Mouse (Mus musculus) embryonic facial prominence, embryonic 14.5 days (tissue): ENCODE data around the gene Zfp710. TPM values are rescaled to one million over a fixed set of nuclear protein-coding genes. Genes with fewer than 3 reads are reported as not detected.

ENCODE experiments used
- ATAC-seq: fragments of 200-750 bp; cut with Nextera tagmentation; 2 replicates; pipeline ENCODE4 v1.8.0; 2017; ENCODE audit warnings: low read depth, moderate number of reproducible peaks, moderate TSS enrichment
- DNase-seq: peaks from one replicate; pipeline ENCODE4 v3.0.0-alpha.2; 2015; ENCODE audit warnings: low spot score
- H3K27ac ChIP-seq: fragments of 300-500 bp; sonication (generic); replicated peaks from 2 replicates; pipeline ENCODE4 v1.5.1; 2014; ENCODE audit warnings: low read depth, mild to moderate bottlenecking, low read length, moderate library complexity
- H3K27me3 ChIP-seq: fragments of 300-500 bp; sonication (generic); replicated peaks from 2 replicates; pipeline ENCODE4 v1.6.1; 2014; ENCODE audit warnings: low read length; ENCODE audit not compliant: control insufficient read depth, insufficient read depth
- H3K36me3 ChIP-seq: fragments of 300-500 bp; sonication (generic); 2 replicates; pipeline ENCODE4 v1.6.1; 2014; ENCODE audit warnings: low read length, mixed read lengths; ENCODE audit not compliant: control insufficient read depth, insufficient read depth
- H3K4me1 ChIP-seq: fragments of 300-500 bp; sonication (generic); 2 replicates; pipeline ENCODE4 v1.6.1; 2014; ENCODE audit warnings: antibody characterized with exemption, low read length; ENCODE audit not compliant: control insufficient read depth, insufficient read depth
- H3K4me2 ChIP-seq: fragments of 300-500 bp; sonication (generic); 2 replicates; pipeline ENCODE4 v1.6.1; 2014; ENCODE audit warnings: low read depth, mild to moderate bottlenecking, low read length, moderate library complexity, mixed read lengths
- H3K4me3 ChIP-seq: fragments of 300-500 bp; sonication (generic); 2 replicates; pipeline ENCODE4 v1.5.1; 2014; ENCODE audit warnings: low read depth, mild to moderate bottlenecking, low read length
- H3K9ac ChIP-seq: fragments of 300-500 bp; sonication (generic); 2 replicates; pipeline ENCODE4 v1.6.1; 2014; ENCODE audit warnings: low read depth, mild to moderate bottlenecking, low read length, moderate library complexity, mixed read lengths
- H3K9me3 ChIP-seq: fragments of 300-500 bp; sonication (generic); 2 replicates; pipeline ENCODE4 v1.6.1; 2016; ENCODE audit warnings: low read length; ENCODE audit not compliant: control insufficient read depth
- WGBS: fragments of 180-500 bp; shearing (Covaris S2); extraction: QIAGEN DNeasy Blood & Tissue Kit; methylation state at CpG from one replicate; pipeline ENCODE4 v1.1.7; 2014; 5-methylcytosine and 5-hydroxymethylcytosine counted together
- polyA plus RNA-seq: library from polyadenylated mRNA; unstranded; fragments of >200 nt; fragmentation: Nextera tagmentation; extraction: Ambion mirVana; gene quantifications from 2 replicates; pipeline ENCODE4 v1.2.1, GENCODE M21; 2014

The Zfp710 gene
- polyA plus RNA-seq, 1 experiment from 2014 or later, result 14.3 TPM

DNA sequence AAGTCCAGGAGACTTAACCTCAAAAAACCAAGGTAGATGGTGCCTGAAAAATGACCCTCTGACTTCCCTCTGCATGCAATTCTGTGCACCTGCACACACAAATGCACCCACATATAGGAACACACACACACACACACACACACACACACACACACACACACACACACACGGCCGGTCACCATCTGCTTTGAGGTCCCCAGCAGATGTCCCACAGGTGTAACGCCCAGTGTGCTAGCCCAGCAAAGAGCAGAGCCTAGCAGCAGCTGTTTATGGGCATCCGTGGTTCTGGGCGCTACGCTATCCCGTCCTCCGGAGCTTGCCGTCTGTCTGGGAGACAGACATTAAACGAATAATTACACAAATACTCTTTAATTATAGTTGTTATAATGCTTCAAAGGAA is 6.9 kb downstream of the Zfp710 start:
- Histone ChIP-seq H3K9me3 (no peaks in the 10 kb centered on the region), H3K27me3 (no peaks in the 10 kb centered on the region), H3K4me1 (peaks cover 32% of the 10 kb centered on the region), H3K4me3 (no peak overlapping the region), H3K27ac (no peak overlapping the region), H3K9ac (no peak overlapping the region), H3K36me3 (no peaks in the 10 kb centered on the region), H3K4me2 (no peak overlapping the region)
- DNase-seq, result no peak
- ATAC-seq, result no peak
- 47% methylated on average over 10 of the region's 10 CpGs for WGBS

DNA sequence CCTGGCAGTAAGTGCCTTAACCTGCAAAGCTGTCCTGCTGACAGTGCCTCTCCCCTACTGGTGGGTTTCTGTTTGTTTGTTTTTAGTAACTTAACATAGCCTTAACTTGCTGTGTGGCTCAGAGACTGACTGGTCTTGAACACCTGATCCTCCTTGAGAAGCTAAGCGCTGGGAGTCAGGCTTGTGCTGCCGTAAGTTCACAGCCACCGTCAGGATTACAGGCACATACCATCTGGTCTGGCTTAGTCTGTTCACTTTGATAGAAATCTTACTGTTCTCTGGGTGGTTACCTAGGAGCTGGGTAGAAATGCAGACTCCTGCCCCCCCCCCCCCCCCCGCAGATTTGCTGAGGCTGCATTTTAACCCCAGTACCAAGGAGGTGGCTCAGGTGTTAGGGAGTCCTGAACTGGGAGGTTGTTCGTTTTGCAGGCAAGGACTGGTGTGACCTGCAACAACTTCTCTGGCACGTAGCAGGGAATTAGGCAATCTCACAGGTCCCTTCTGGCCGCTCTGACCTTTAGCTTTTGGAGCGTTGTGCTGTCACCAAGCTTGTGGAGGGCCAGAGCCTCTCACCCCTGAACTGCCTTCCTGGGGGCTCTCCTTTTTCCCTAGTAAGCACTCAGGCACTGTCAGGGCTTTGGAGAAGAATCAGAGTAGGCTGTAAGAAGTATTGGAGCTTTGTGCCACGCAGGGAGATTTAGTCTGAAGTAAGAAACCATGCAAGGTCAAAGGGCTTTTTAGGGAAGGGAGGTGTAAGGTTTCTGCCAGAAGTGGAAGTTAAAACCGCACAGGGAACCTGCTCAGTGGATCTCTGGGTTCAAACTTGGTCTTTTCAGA is 7.8 kb downstream of the Zfp710 start:
- no peak overlapping the region for H3K4me3 ChIP-seq
- peak overlapping the region; percentile 8; the same call in 1 of the 2 replicates for H3K4me2 ChIP-seq
- H3K9ac ChIP-seq, result no peak overlapping the region
- 31% methylated on average over 10 of the region's 10 CpGs for WGBS
- no peaks in the 10 kb centered on the region for H3K36me3 ChIP-seq
- peaks cover 32% of the 10 kb centered on the region for H3K4me1 ChIP-seq
- ATAC-seq (0 out of 2 replicates have a peak, but pooled peaks have one; percentile 15), DNase-seq (no peak)
- no peaks in the 10 kb centered on the region for H3K9me3 ChIP-seq
- H3K27ac ChIP-seq, result no peak overlapping the region
- no peaks in the 10 kb centered on the region for H3K27me3 ChIP-seq

DNA sequence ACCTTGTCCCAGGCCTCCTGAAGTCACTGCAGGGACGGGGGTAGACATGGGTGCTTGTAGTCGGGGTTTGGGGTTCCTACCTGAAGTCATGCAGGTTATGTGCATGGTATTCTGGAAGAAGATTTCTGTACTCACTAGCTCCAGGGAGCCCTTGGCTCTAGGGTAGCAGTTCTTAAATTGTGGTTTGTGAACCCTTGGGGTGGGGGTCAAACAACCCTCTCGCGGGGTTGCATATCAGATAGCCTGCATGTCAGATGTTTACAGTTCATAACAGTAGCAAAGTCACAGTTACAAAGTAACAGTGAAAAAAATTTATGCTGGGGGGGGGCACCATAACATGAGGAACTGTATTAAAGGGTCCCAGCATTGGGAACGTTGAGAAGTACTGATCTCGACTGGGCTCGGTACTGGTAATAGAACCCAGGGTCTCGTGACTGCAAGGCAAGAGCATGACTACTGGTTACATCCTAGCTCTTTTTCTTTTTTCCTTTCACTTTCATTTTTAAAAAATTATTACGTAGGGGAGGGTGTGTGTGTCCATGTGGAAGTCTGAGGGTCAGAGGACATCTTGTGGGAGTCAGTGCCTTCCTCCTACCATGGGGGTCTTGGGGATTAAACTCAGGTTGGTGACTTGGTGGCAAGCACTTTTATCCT is 8.6 kb downstream of the Zfp710 start:
- peaks cover 27% of the 10 kb centered on the region for H3K4me1 ChIP-seq
- H3K9ac ChIP-seq, result no peak overlapping the region
- H3K27me3 ChIP-seq, result no peaks in the 10 kb centered on the region
- no peak overlapping the region for H3K4me3 ChIP-seq
- H3K9me3 ChIP-seq, result no peaks in the 10 kb centered on the region
- peak overlapping the region; percentile 15; the same call in 1 of the 2 replicates for H3K4me2 ChIP-seq
- ATAC-seq, result no peak
- 73% methylated on average over 9 of the region's 9 CpGs for WGBS
- H3K27ac ChIP-seq, result no peak overlapping the region
- H3K36me3 ChIP-seq, result no peaks in the 10 kb centered on the region
- no peak for DNase-seq

DNA sequence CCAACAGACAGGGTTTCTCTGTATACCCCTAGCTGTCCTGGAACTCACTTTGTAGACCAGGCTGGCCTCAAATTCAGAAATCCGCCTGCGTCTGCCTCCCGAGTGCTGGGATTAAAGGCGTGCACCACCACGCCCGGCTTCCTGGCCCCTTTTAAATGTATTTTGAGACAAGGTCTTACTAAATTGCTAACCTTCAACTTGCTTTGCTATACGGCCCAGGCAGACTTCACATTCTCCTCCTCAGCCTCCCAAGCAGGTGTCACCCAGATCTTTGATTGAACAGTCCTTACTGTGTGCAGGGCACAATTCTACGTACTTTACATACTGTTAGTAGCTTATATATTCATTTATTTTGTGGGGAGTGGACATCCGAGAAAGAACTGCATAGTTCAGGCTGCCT is 9.2 kb downstream of the Zfp710 start:
- WGBS, result 81% methylated on average over 9 of the region's 9 CpGs
- DNase-seq (no peak), ATAC-seq (no peak)
- H3K9me3 ChIP-seq, result no peaks in the 10 kb centered on the region
- H3K9ac ChIP-seq, result no peak overlapping the region
- no peaks in the 10 kb centered on the region for H3K27me3 ChIP-seq
- H3K4me3 ChIP-seq, result no peak overlapping the region
- H3K4me1 ChIP-seq, result peaks cover 21% of the 10 kb centered on the region
- no peak overlapping the region for H3K4me2 ChIP-seq
- H3K36me3 ChIP-seq, result no peaks in the 10 kb centered on the region
- no peak overlapping the region for H3K27ac ChIP-seq

DNA sequence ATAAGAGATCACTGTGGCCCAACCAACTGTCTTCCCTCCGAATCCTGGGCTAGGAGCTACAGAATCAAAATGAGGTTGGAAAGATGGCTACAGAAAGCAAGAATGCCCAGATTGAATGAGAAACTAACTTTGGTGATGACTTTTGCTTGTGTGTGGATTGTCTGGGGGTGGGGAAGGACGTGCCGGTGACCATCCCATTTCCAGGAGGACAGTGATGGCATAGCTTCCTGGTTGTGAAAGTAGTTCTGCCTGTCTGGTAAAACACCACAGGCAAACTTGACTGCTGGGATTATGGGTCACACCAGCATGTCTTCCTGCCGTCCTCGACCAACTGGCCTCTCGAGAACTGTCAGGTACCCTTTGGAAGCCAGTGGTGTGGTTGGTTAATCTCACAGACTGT is 10.5 kb downstream of the Zfp710 start:
- Histone ChIP-seq H3K27ac (no peak overlapping the region), H3K27me3 (no peaks in the 10 kb centered on the region), H3K36me3 (no peaks in the 10 kb centered on the region), H3K4me3 (no peak overlapping the region), H3K4me1 (peaks cover 19% of the 10 kb centered on the region), H3K9ac (no peak overlapping the region), H3K4me2 (no peak overlapping the region), H3K9me3 (no peaks in the 10 kb centered on the region)
- no peak for ATAC-seq
- DNase-seq, result no peak
- 76% methylated on average over 6 of the region's 6 CpGs for WGBS

DNA sequence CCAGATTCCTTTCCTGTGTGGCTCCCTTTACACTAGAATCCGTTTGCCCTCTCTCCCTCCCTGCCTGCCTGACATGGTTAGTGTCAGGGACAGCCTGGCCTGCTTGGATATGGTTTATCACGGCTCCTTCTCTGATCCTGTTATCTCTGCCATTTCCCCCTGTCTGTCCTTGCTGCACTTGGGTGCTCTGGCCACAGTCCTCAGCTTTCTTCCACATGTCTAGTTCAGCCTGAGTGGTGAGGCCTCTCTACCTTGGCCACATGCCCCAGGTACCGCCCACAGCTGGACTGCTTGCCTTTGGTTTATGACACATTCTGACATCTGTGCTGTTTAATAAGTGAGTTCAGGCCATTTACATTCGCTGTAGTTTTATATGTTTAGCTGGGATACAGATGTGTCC is 11.1 kb downstream of the Zfp710 start:
- no peak overlapping the region for H3K4me2 ChIP-seq
- ATAC-seq (no peak), DNase-seq (no peak)
- peaks cover 19% of the 10 kb centered on the region for H3K4me1 ChIP-seq
- 50% methylated on average over 4 of the region's 4 CpGs for WGBS
- 0 out of 2 replicates have a peak overlapping the region, but pooled peaks have one; percentile 15 for H3K27ac ChIP-seq
- H3K9me3 ChIP-seq, result no peaks in the 10 kb centered on the region
- no peaks in the 10 kb centered on the region for H3K27me3 ChIP-seq
- H3K4me3 ChIP-seq, result no peak overlapping the region
- no peaks in the 10 kb centered on the region for H3K36me3 ChIP-seq
- H3K9ac ChIP-seq, result no peak overlapping the region

DNA sequence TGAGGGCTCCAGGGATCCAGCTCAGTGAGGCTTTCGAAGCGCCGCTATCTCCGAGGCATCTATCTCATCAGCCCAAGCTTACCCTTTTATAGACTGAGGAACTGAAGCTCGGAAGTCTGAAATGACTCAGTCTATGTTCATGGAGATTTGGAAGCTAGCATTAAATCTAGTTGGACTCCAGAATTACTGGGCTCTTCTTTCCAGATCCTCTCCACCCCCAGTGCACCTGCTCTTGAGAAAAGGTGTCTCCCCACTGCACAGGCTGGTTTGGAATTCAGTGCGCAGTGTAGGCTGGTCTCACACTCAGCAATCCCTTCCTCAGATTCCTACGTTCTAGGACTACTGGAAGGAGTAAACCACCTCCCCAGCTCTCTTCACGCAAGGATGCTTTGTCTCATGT is 15.1 kb downstream of the Zfp710 start:
- Histone ChIP-seq H3K4me2 (no peak overlapping the region), H3K27me3 (no peaks in the 10 kb centered on the region), H3K4me1 (peaks cover 7% of the 10 kb centered on the region), H3K4me3 (no peak overlapping the region), H3K9me3 (no peaks in the 10 kb centered on the region), H3K9ac (no peak overlapping the region), H3K27ac (no peak overlapping the region), H3K36me3 (peaks cover 9% of the 10 kb centered on the region)
- 93% methylated on average over 8 of the region's 8 CpGs for WGBS
- DNase-seq (no peak), ATAC-seq (no peak)

DNA sequence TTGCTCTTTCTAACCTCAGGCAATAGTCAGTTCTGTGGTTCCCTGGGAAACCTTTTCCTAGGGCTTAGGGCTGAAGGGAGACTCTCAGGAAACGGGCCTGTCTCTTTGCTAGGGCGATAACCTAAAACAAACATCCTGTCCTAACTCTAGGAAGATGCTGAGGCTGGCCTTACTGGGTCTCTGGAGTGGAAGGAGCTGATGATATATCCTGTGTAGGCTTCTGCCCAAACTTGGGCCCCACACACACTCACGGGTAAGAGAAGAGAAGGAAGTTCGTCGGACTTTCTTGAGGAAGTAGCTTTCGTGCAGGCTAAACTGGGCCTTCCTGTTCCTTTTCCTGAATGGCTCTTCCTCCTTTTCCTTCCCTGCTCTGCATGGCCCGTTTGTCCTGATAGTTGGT is 19.6 kb downstream of the Zfp710 start:
- ATAC-seq (no peak), DNase-seq (no peak)
- H3K27me3 ChIP-seq, result no peaks in the 10 kb centered on the region
- H3K9ac ChIP-seq, result no peak overlapping the region
- 67% methylated on average over 7 of the region's 7 CpGs for WGBS
- H3K4me3 ChIP-seq, result no peak overlapping the region
- H3K9me3 ChIP-seq, result no peaks in the 10 kb centered on the region
- peaks cover 12% of the 10 kb centered on the region; the same call in 1 of the 2 replicates for H3K4me1 ChIP-seq
- H3K36me3 ChIP-seq, result peaks cover 9% of the 10 kb centered on the region
- H3K4me2 ChIP-seq, result no peak overlapping the region
- no peak overlapping the region for H3K27ac ChIP-seq
